Mouse (Mus musculus) spleen, adult 2 months (tissue): ENCODE measurements around the gene Gpr35. TPM values are rescaled to one million over a fixed set of nuclear protein-coding genes. Genes with fewer than 3 reads are reported as not detected.
"Not testable (repeated sequence)": the region's sequence is repeated elsewhere in the genome, so short reads cannot be mapped to it uniquely, and the experiment has no call there.

Experiments
- DNase-seq, 2 experiments: peaks; one replicate each; pipeline versions ENCODE4 v3.0.0 to v3.0.0-alpha.2; 2012 to 2021; ENCODE audit warnings: low spot score in 2 of 2, low read depth in 1 of 2
- H3K27ac ChIP-seq: fragments of 200-500 bp; 2 replicates; pipeline ENCODE4 v1.5.1; 2012; ENCODE audit warnings: low read length, inconsistent platforms; ENCODE audit not compliant: insufficient read depth
- H3K27me3 ChIP-seq: fragments of 200-500 bp; 2 replicates; pipeline ENCODE4 v1.6.1; 2012; ENCODE audit warnings: mild to moderate bottlenecking, moderate library complexity, low read length, inconsistent platforms; ENCODE audit not compliant: control insufficient read depth, insufficient read depth
- H3K36me3 ChIP-seq: fragments of 200-500 bp; 2 replicates; pipeline ENCODE4 v1.6.1; 2012; ENCODE audit warnings: mild to moderate bottlenecking, low read length, inconsistent platforms; ENCODE audit not compliant: control insufficient read depth, insufficient read depth
- H3K4me1 ChIP-seq: fragments of 200-500 bp; 2 replicates; pipeline ENCODE4 v1.6.1; 2011; ENCODE audit warnings: inconsistent platforms; ENCODE audit not compliant: control insufficient read depth, insufficient read depth, insufficient read length
- H3K4me3 ChIP-seq: fragments of 200-500 bp; 2 replicates; pipeline ENCODE4 v1.5.1; 2011; ENCODE audit warnings: mild to moderate bottlenecking, inconsistent platforms; ENCODE audit not compliant: insufficient read depth, insufficient read length; ENCODE audit errors: extremely low read depth
- CTCF ChIP-seq: fragments of 200-500 bp; IDR thresholded peaks from 2 replicates; pipeline ENCODE4 v1.5.1; 2011; ENCODE audit warnings: mild to moderate bottlenecking, inconsistent platforms; ENCODE audit not compliant: insufficient read depth, insufficient read length, insufficient replicate concordance; ENCODE audit errors: extremely low read depth
- POLR2A ChIP-seq: fragments of 200-500 bp; IDR thresholded peaks from 2 replicates; pipeline ENCODE4 v1.6.1; 2011; ENCODE audit warnings: low read depth, low read length, inconsistent platforms
- WGBS: fragments of 180-500 bp; shearing (Covaris S2); methylation state at CpG from one replicate; pipeline ENCODE4 v1.1.7; 2018; 5-methylcytosine and 5-hydroxymethylcytosine counted together
- polyA plus RNA-seq: library from polyadenylated mRNA; depleted of rRNA; stranded (reverse); fragments of >200 nt; gene quantifications from 2 replicates; pipeline ENCODE4 v1.2.3, GENCODE M21; 2012

Gpr35 gene
- polyA plus RNA-seq, 1 experiment: 20.7 TPM

DNA sequence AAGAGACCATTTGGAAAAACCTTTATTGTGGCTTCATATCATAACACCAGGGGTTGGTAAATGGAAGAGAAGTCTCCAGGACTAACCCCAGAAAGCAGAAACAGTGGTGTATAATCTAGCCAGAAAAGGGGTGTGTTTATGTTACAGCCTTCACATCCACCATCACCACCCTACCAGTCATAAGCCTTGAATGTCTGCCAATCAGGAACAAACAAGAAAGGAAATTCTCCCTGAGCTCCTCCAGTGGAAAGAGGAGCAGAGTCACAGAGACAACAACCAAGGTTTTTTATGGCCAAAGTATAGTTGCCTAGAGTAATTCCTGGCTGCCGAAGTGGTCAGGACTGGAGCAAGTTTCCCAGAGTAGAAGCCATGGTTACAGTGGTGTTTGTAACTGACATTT is 8.3 kb downstream of the Gpr35 start:
- Histone ChIP-seq H3K27me3 (no peaks in the 10 kb centered on the region), H3K27ac (no peak overlapping the region), H3K4me1 (no peaks in the 10 kb centered on the region), H3K36me3 (no peaks in the 10 kb centered on the region), H3K4me3 (no peak overlapping the region)
- 97% methylated on average over 1 of the region's 1 CpGs for WGBS
- TF ChIP-seq CTCF (no peak), POLR2A (no peak)
- no peak for DNase-seq

DNA sequence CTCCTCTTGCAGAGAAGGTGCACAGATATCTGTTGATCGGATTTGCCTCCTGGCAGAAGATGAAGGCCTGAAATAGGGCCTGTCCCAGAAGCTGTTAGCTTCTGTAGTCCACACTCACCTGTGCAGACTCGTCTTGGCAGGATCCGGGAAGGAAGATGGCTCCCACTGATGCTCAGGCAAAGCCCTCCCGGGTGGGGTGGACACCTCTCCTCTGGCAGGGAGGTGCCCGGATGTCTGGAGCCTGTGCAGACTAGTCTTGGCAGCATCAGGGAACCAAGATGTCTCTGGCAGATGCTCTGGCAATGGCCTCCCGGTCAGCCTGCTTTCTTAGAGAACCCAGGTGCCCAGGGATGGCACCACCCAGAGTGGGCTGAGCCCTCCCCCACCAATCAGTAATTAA is 20.1 kb downstream of the Gpr35 start:
- H3K4me1 ChIP-seq, H3K36me3 ChIP-seq, H3K27me3 ChIP-seq, DNase-seq, H3K27ac ChIP-seq, H3K4me3 ChIP-seq: not testable (repeated sequence)
- WGBS: 91% methylated on average over 6 of the region's 6 CpGs

DNA sequence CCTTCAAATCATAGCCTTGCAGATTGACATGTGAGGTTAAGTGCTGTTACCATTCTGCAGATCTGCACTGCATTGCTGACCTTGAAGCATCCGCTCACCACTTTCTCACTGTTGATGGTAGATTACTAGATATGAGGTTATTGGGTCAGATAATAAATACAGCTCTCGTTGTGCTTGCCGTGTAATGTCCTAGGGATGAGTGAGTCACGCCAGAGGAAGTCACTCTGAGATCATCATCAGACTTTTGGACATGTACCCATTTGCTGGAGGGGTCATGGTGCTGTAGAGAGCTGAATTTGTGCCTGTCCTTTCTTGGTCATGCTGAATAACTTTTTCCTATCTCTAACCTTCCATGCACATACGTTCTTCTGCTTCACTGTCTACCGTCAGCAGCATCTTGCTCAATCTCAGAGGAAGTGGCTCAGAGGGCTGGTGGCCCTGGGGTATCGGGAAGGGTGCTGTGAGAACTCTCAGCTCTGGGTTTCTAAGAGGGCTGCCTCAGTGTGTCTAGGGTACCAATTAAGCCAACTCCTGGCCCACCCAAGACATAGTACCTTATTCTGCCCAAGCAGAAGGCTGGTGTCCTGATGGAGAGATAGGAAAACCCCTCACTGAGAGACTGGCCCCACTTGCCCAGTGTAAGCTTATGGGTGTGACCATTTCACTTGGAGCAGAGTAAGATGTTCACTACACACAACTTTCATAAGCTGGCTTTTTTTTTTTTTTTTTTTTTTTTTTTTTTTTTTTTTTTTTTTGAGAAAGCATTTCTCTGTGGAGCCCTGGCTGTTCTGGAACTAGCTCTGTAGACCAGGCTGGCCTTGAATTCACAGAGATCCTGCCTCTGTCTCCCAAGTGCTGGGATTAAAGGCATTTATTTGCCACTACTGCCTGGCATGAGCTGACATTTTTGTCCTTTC is 21.5 kb downstream of the Gpr35 start:
- Histone ChIP-seq H3K36me3 (no peaks in the 10 kb centered on the region), H3K27ac (peak overlapping the region; percentile 38), H3K4me1 (no peaks in the 10 kb centered on the region), H3K4me3 (no peak overlapping the region), H3K27me3 (no peaks in the 10 kb centered on the region)
- no peak for DNase-seq
- TF ChIP-seq CTCF (no peak), POLR2A (no peak)
- WGBS: 58% methylated on average over 7 of the region's 7 CpGs

DNA sequence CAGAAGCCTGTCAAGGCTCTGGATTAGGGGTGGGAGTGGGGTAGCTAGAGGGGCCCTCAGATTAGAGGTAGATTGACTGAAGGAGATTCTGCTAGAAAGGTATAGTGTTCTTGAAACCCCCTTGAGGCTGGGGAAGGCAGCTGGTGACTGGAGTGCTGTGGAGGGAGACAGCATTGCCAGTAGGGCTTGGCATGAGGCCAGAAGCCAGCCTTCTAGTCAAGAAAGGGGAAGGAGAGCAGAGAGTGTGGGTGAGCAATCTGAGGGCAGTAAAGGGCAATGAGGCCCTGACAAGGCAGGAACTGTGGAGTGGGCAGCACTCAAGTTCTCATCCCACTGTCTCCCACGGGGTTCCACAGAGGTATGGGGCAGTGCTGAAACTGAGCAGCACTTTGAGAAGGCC is 22.2 kb downstream of the Gpr35 start:
- TF ChIP-seq POLR2A (no peak), CTCF (no peak)
- H3K27me3 ChIP-seq: no peaks in the 10 kb centered on the region
- DNase-seq: peak; percentile 17 to 38
- peak overlapping the region; percentile 38 for H3K27ac ChIP-seq
- WGBS: 4% methylated on average over 1 of the region's 1 CpGs
- H3K36me3 ChIP-seq: no peaks in the 10 kb centered on the region
- no peak overlapping the region for H3K4me3 ChIP-seq
- H3K4me1 ChIP-seq: no peaks in the 10 kb centered on the region

DNA sequence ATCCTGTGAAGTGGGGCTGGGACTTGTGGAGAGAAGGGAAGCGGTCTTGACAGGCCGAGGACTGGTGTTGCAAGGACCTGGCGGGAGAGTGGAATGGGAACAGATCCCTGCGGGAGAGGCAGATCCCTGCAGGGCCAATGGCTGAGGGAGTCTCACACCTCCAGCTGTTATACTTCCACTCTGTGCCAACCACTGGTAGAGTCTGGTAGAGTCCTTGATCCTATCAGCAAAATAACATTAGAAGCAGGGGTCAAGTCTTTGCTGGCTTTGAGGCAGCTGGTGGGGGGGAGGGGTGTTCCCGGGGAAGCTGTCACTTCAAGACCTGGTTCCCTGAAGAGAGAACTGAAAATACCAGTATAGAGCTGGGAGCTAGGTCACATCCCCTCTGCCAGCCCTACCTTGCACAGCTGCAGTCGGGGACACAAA is 25.5 kb downstream of the Gpr35 start:
- TF ChIP-seq CTCF (no peak), POLR2A (no peak)
- 0 out of 2 replicates have a peak overlapping the region, but pooled peaks have one; percentile 31 for H3K27ac ChIP-seq
- no peak for DNase-seq
- WGBS: 69% methylated on average over 6 of the region's 6 CpGs
- no peak overlapping the region for H3K4me3 ChIP-seq
- H3K27me3 ChIP-seq: no peaks in the 10 kb centered on the region
- no peaks in the 10 kb centered on the region for H3K36me3 ChIP-seq
- H3K4me1 ChIP-seq: no peaks in the 10 kb centered on the region

DNA sequence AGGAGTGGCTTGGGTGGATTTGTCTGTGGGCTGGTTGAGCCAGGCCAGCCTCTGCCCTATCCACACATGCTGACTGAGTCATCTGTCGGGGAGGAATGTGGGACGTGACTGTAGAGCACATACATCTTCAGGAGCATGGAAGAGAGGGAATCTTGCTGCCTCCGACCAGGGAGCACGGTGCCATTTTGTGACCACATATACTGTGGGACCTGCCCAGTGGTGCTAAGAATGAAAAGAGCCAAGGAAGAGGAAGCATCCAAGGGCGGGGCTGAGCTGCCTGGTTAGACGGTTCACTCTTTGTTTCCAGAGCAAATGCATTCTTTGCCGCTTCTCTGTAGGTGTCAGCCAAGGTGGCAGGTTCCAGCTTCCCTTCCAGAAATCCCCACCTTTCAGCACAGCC is 28.0 kb downstream of the Gpr35 start:
- DNase-seq: no peak
- 78% methylated on average over 7 of the region's 7 CpGs for WGBS
- Histone ChIP-seq H3K36me3 (no peaks in the 10 kb centered on the region), H3K27me3 (no peaks in the 10 kb centered on the region), H3K4me1 (no peaks in the 10 kb centered on the region), H3K27ac (no peak overlapping the region), H3K4me3 (no peak overlapping the region)
- TF ChIP-seq POLR2A: no peak

DNA sequence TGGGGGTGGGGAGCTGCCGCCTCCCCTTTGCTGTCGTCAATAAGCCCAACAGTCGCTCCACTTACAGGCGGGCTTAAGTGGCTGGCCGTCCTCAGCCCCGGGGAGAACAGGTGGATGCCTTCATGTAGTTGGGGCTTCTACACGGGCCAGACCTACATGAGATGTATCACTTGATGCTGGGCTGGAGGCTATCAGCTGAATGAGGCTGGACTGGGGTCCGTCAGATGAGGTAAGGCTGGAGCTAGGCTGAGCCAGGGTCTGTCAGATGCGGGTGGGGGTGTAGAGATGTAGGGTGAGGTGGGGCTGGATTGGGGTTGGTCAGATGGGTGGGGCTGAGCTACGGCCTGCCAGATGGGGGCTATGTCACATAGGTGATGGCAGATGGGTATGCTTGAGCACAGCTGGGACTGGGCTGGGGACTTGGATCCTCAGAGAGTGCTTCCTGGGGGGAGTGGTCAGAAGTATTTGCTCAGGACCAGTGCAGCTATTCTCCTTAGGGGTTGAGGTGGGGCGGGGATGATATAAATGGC is 28.5 kb downstream of the Gpr35 start:
- no peak overlapping the region for H3K27ac ChIP-seq
- H3K4me1 ChIP-seq: no peaks in the 10 kb centered on the region
- WGBS: 77% methylated on average over 11 of the region's 11 CpGs
- H3K36me3 ChIP-seq: no peaks in the 10 kb centered on the region
- H3K4me3 ChIP-seq: no peak overlapping the region
- H3K27me3 ChIP-seq: no peaks in the 10 kb centered on the region
- DNase-seq: no peak
- TF ChIP-seq POLR2A (no peak), CTCF (no peak)
